Mouse (Mus musculus) liver, adult 2 months (tissue): ENCODE measurements around the gene Prpf4.

ENCODE experiments used
- CTCF ChIP-seq: fragments of 200-500 bp; IDR thresholded peaks from 2 replicates; pipeline ENCODE4 v1.5.1; 2011; ENCODE audit warnings: low read depth, low read length, control low read depth
- POLR2A ChIP-seq: fragments of 200-500 bp; IDR thresholded peaks from 2 replicates; pipeline ENCODE4 v1.6.1; 2011; ENCODE audit warnings: low read length, control low read depth; ENCODE audit not compliant: insufficient read depth; ENCODE audit errors: extremely low read depth

GRCm38 (mm10) chr4:62383752-62384151 lies 24.8 kb upstream of the Prpf4 start:
- TF ChIP-seq POLR2A (no peak), CTCF (no peak)
